Mouse (Mus musculus) hindbrain, embryonic 13.5 days (tissue): ENCODE results near the gene Sec1. TPM values are rescaled to one million over a fixed set of nuclear protein-coding genes. Genes with fewer than 3 reads are reported as not detected.

ENCODE experiments used
- ATAC-seq: fragments of 200-750 bp; cut with Nextera tagmentation; 2 replicates; pipeline ENCODE4 v1.8.0; 2017; ENCODE audit warnings: moderate TSS enrichment; ENCODE audit not compliant: low FRiP score
- H3K27ac ChIP-seq: fragments of 300-500 bp; sonication (generic); 2 replicates; pipeline ENCODE4 v1.5.1; 2015; ENCODE audit warnings: inconsistent platforms, mild to moderate bottlenecking, moderate library complexity
- H3K27me3 ChIP-seq: fragments of 300-500 bp; sonication (generic); 2 replicates; pipeline ENCODE4 v1.6.1; 2015; ENCODE audit warnings: mild to moderate bottlenecking, inconsistent platforms
- H3K36me3 ChIP-seq: fragments of 300-500 bp; sonication (generic); 2 replicates; pipeline ENCODE4 v1.6.1; 2015; ENCODE audit warnings: mild to moderate bottlenecking, inconsistent platforms
- H3K4me1 ChIP-seq: fragments of 300-500 bp; sonication (generic); replicated peaks from 2 replicates; pipeline ENCODE4 v1.6.1; 2015; ENCODE audit warnings: inconsistent platforms
- H3K4me2 ChIP-seq: fragments of 300-500 bp; sonication (generic); 2 replicates; pipeline ENCODE4 v1.6.1; 2015; ENCODE audit warnings: inconsistent platforms, mild to moderate bottlenecking, moderate library complexity
- H3K4me3 ChIP-seq: fragments of 300-500 bp; sonication (generic); 2 replicates; pipeline ENCODE4 v1.5.1; 2015; ENCODE audit warnings: mild to moderate bottlenecking, inconsistent platforms
- H3K9ac ChIP-seq: fragments of 300-500 bp; sonication (generic); 2 replicates; pipeline ENCODE4 v1.6.1; 2015; ENCODE audit warnings: mild to moderate bottlenecking, inconsistent platforms
- H3K9me3 ChIP-seq: fragments of 300-500 bp; sonication (generic); 2 replicates; pipeline ENCODE4 v1.6.1; 2016; ENCODE audit warnings: inconsistent platforms
- WGBS: fragments of 180-500 bp; shearing (Covaris S2); methylation state at CpG from one replicate; pipeline ENCODE4 v1.1.7; 2015; 5-methylcytosine and 5-hydroxymethylcytosine counted together
- polyA plus RNA-seq: library from polyadenylated mRNA; unstranded; fragments of >200 nt; fragmentation: Nextera tagmentation; extraction: Ambion mirVana; gene quantifications from 2 replicates; pipeline ENCODE4 v1.2.1, GENCODE M21; 2015

Sec1 gene
- polyA plus RNA-seq, 1 experiment from 2014 or later: 0.86 TPM

- no peak for ATAC-seq
These were observed 52.7 kb downstream of the Sec1 start for GRCm38 (mm10) chr7:45641391-45642040.

DNA sequence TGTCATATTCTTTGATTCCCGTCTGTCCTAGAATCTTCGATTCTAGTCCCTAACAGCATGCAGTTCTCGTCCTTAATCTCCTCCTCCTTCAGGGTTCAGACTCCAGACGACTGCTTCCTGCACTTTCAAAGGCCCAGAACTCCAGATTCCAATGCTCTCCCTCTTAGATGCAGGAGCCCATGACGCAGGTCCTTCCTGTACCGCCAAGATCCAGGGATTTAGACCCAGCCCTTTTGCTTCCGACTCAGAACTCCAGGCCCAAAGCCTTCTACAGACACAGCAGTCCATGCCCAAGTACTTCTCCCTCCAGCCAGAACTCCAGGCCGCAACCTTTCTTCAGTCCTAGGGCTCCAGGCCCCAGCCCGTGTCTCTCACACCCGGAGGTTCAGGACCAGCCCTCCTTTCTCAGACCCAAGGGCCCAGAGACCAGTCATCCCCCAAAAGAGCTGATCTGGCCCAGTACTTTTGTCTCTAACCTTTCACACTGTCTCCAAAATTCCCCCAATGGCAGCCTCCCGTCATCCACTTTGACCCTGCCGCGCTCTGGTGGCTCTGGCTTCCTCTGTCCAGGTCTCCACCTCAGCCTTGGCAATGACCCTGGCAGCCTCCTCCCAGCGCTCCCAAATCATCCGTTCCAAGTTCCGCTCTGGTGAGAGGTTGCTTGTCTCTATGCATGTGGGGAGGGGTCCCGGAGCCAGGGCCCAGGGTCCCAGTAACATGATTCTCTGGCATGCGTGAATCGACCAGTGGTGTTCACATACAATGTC, 53.8 kb downstream of the Sec1 start:
- Histone ChIP-seq H3K36me3 (peaks cover 13% of the 10 kb centered on the region), H3K4me1 (peaks cover 44% of the 10 kb centered on the region), H3K27ac (no peak overlapping the region), H3K27me3 (no peaks in the 10 kb centered on the region), H3K9ac (no peak overlapping the region), H3K4me3 (no peak overlapping the region), H3K4me2 (no peak overlapping the region), H3K9me3 (no peaks in the 10 kb centered on the region)
- ATAC-seq: no peak
- WGBS: 77% methylated on average over 19 of the region's 19 CpGs

More at GRCm38 (mm10) chr7:45641391-45642040, 52.7 kb downstream of the Sec1 start:
- 0 out of 2 replicates have a peak overlapping the region, but pooled peaks have one; percentile 71 for H3K4me2 ChIP-seq
- H3K4me1 ChIP-seq: peaks cover 48% of the 10 kb centered on the region
- H3K36me3 ChIP-seq: peaks cover 4% of the 10 kb centered on the region
- no peak overlapping the region for H3K4me3 ChIP-seq
- WGBS: 67% methylated on average over 16 of the region's 17 CpGs
- no peaks in the 10 kb centered on the region for H3K9me3 ChIP-seq
- peak overlapping the region; percentile 84; the same call in 1 of the 2 replicates for H3K9ac ChIP-seq
- no peak overlapping the region for H3K27ac ChIP-seq
- no peaks in the 10 kb centered on the region for H3K27me3 ChIP-seq

DNA sequence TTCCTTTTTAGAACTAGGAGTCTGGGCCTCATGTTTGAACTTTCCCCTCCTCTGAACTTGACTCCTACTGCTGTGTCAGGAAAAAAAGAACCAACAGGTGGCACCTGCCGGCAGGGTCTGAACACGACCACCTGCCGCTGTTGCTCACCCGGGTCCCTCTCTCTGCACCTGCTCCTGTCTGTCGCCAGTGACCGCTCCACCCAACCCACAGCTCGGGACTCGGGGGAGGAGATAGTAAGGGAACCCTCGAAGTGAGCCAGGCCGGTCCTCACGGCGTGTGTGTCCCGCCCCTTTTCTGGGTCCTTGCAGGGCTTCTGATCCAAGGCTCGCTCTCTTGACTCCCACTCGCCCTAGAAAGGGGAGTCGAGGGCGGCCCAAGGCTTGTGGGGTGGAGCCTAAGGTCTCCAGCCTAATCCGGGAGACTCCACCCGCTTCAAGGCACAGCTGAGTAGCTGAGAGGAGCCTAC, 54.6 kb downstream of the Sec1 start, which contains the start of gene Mamstr:
Mamstr (plus strand) TSS at position 417 of the 467 bp plus-strand sequence.
- Histone ChIP-seq H3K4me1 (peaks cover 38% of the 10 kb centered on the region), H3K27ac (no peak within 1 kb of the TSS), H3K9ac (no peak within 1 kb of the TSS), H3K4me3 (no peak within 1 kb of the TSS), H3K27me3 (no peaks in the 10 kb centered on the region), H3K9me3 (no peaks in the 10 kb centered on the region), H3K4me2 (no peak within 1 kb of the TSS), H3K36me3 (peaks cover 16% of the 10 kb centered on the region)
- WGBS: 28% methylated on average over 19 of the region's 19 CpGs
- no peak for ATAC-seq

DNA sequence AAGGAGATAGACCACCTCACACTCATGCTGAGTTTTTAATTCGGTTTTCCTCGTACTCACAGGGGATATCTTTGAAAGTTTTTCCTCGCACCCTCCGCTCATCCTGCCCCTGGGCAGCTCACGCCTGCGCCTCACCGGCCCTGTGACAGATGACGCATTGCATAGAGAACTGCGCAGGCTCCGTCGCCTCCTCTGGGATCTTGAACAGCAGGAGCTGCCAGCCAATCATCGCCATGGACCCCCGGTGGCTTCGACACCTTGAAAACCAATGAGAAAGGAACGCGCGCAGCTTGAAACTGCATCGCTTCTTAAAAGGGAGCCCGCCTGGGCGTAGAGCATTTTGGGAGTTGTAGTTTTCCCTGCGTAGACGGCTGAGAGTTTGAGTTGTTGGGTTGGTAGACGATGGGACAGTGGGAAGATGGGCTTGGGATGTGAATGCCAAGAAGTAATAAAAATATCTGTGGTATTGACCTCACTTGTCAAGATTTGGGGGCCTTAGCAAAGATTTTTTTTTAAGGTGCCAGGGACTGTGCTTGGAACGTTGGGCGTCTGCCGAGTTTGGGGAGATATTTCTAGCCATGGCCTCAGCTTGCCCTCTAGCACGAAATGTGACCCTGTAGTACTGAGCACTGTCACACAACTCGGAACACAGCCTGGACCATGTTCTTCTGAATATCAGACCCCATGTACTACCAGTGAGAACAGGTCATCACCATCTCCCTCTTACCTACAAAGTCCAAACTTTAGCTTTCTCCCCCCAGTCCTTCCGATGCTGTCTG, 55.4 kb downstream of the Sec1 start:
- Histone ChIP-seq H3K27me3 (no peaks in the 10 kb centered on the region), H3K36me3 (peaks cover 16% of the 10 kb centered on the region), H3K27ac (no peak overlapping the region), H3K4me3 (peak overlapping the region; percentile 24), H3K9me3 (no peaks in the 10 kb centered on the region), H3K9ac (no peak overlapping the region), H3K4me1 (peaks cover 31% of the 10 kb centered on the region), H3K4me2 (peak overlapping the region; percentile 48)
- peak; percentile 85 for ATAC-seq
- 16% methylated on average over 29 of the region's 29 CpGs for WGBS

DNA sequence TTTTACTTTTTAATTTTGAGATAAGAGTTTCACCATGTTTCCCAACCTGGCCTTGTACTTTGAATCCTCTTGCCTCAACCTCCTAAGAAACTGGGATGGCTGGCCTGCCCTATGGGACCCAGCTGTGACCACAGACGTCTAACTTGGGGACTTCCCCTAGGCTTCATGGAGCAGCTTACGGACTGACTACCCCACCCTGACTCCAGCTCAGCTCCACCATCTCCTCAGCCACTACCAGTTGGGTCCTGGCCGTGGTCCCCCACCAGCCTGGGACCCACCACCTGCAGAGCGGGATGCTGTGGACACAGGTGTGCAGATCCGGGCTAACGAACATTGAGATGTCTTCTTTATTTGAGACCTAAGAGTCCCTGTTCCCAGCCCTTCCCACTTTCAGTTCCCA, 56.5 kb downstream of the Sec1 start:
- no peak overlapping the region for H3K4me3 ChIP-seq
- peaks cover 7% of the 10 kb centered on the region for H3K27me3 ChIP-seq
- H3K27ac ChIP-seq: no peak overlapping the region
- 93% methylated on average over 6 of the region's 6 CpGs for WGBS
- H3K4me2 ChIP-seq: peak overlapping the region; percentile 48; the same call in 1 of the 2 replicates
- peaks cover 26% of the 10 kb centered on the region for H3K4me1 ChIP-seq
- H3K9me3 ChIP-seq: no peaks in the 10 kb centered on the region
- H3K36me3 ChIP-seq: peaks cover 16% of the 10 kb centered on the region
- H3K9ac ChIP-seq: no peak overlapping the region
- no peak for ATAC-seq

- Histone ChIP-seq H3K4me3 (no peak overlapping the region), H3K4me1 (peaks cover 17% of the 10 kb centered on the region), H3K36me3 (peaks cover 16% of the 10 kb centered on the region), H3K27me3 (peaks cover 23% of the 10 kb centered on the region), H3K4me2 (no peak overlapping the region), H3K9me3 (no peaks in the 10 kb centered on the region), H3K9ac (no peak overlapping the region), H3K27ac (no peak overlapping the region)
- no peak for ATAC-seq
- WGBS: 86% methylated on average over 15 of the region's 15 CpGs
These were observed 58.2 kb downstream of the Sec1 start for GRCm38 (mm10) chr7:45635711-45636688.

DNA sequence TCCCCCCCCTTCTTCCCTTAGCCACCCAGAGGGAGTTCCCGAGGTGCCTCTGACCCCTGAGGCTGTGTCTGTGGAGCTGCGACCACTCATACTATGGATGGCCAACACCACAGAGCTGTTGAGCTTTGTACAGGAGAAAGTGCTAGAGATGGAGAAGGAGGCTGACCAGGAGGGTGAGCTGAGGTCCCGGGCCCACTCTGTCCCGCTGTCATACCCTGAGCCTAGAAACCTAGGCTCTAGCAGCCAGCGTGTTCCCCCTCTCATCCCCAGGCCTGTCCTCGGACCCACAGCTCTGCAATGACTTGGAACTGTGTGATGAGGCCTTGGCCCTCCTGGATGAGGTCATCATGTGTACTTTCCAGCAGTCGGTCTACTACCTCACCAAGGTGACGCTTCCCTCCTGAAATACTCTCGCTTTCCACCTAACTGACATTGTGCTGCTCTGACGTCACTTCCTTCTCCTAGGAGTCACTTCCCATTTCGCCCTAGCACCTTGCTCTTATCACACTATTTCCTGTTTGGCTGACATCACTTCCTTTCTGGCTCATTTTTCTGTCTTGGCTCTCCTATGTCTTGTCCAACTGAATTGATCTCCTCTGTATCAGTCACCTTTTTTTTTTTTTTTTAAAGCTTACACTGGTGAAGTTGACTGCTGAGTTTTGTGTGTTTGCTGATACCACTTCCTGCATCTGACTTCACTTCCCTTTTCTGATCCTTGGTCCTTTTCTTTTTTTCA, 59.1 kb downstream of the Sec1 start:
- Histone ChIP-seq H3K9me3 (no peaks in the 10 kb centered on the region), H3K9ac (no peak overlapping the region), H3K27me3 (peaks cover 26% of the 10 kb centered on the region), H3K4me3 (no peak overlapping the region), H3K36me3 (peaks cover 16% of the 10 kb centered on the region), H3K27ac (no peak overlapping the region), H3K4me1 (peaks cover 14% of the 10 kb centered on the region), H3K4me2 (no peak overlapping the region)
- ATAC-seq: no peak
- 93% methylated on average over 11 of the region's 11 CpGs for WGBS

- peak overlapping the region; percentile 46 for H3K4me2 ChIP-seq
- no peak overlapping the region for H3K27ac ChIP-seq
- peaks cover 33% of the 10 kb centered on the region for H3K27me3 ChIP-seq
- 21% methylated on average over 35 of the region's 35 CpGs for WGBS
- H3K4me3 ChIP-seq: peak overlapping the region; percentile 21
- H3K9ac ChIP-seq: peak overlapping the region; percentile 65
- no peak for ATAC-seq
- H3K36me3 ChIP-seq: peaks cover 16% of the 10 kb centered on the region
- no peaks in the 10 kb centered on the region for H3K9me3 ChIP-seq
- H3K4me1 ChIP-seq: peaks cover 16% of the 10 kb centered on the region
These were observed 61.7 kb downstream of the Sec1 start for GRCm38 (mm10) chr7:45632499-45632898.

- Histone ChIP-seq H3K4me2 (no peak overlapping the region), H3K36me3 (peaks cover 3% of the 10 kb centered on the region; the same call in 1 of the 2 replicates), H3K4me3 (no peak overlapping the region), H3K9me3 (no peaks in the 10 kb centered on the region), H3K27ac (no peak overlapping the region), H3K9ac (no peak overlapping the region), H3K4me1 (peaks cover 20% of the 10 kb centered on the region), H3K27me3 (peaks cover 46% of the 10 kb centered on the region)
- no peak for ATAC-seq
- WGBS: 68% methylated on average over 23 of the region's 23 CpGs
These were observed 63.9 kb downstream of the Sec1 start for GRCm38 (mm10) chr7:45630064-45630907.
